Mouse (Mus musculus) heart, embryonic 13.5 days (tissue): ENCODE measurements around the gene Obsl1. TPM values are rescaled to one million over a fixed set of nuclear protein-coding genes. Genes with fewer than 3 reads are reported as not detected.

ENCODE experiments used
- ATAC-seq: fragments of 200-750 bp; cut with Nextera tagmentation; 2 replicates; pipeline ENCODE4 v1.8.0; 2017; ENCODE audit warnings: moderate TSS enrichment; ENCODE audit not compliant: insufficient number of reproducible peaks, low FRiP score, low TSS enrichment; ENCODE audit errors: extremely low read depth
- H3K27ac ChIP-seq: fragments of 300-500 bp; sonication (generic); replicated peaks from 2 replicates; pipeline ENCODE4 v1.5.1; 2015; ENCODE audit warnings: moderate library complexity, mild to moderate bottlenecking, inconsistent platforms
- H3K27me3 ChIP-seq: fragments of 300-500 bp; sonication (generic); replicated peaks from 2 replicates; pipeline ENCODE4 v1.6.1; 2015; ENCODE audit warnings: mild to moderate bottlenecking, inconsistent platforms
- H3K36me3 ChIP-seq: fragments of 300-500 bp; sonication (generic); 2 replicates; pipeline ENCODE4 v1.6.1; 2015; ENCODE audit warnings: mild to moderate bottlenecking, inconsistent platforms
- H3K4me1 ChIP-seq: fragments of 300-500 bp; sonication (generic); 2 replicates; pipeline ENCODE4 v1.6.1; 2015; ENCODE audit warnings: inconsistent platforms
- H3K4me2 ChIP-seq: fragments of 300-500 bp; sonication (generic); 2 replicates; pipeline ENCODE4 v1.6.1; 2015; ENCODE audit warnings: inconsistent platforms, mild to moderate bottlenecking, moderate library complexity
- H3K4me3 ChIP-seq: fragments of 300-500 bp; sonication (generic); 2 replicates; pipeline ENCODE4 v1.5.1; 2015; ENCODE audit warnings: moderate library complexity, mild to moderate bottlenecking, inconsistent platforms
- H3K9ac ChIP-seq: fragments of 300-500 bp; sonication (generic); 2 replicates; pipeline ENCODE4 v1.6.1; 2015; ENCODE audit warnings: inconsistent platforms, mild to moderate bottlenecking, moderate library complexity
- H3K9me3 ChIP-seq: fragments of 300-500 bp; sonication (generic); 2 replicates; pipeline ENCODE4 v1.6.1; 2016; ENCODE audit warnings: inconsistent platforms
- WGBS: fragments of 180-500 bp; shearing (Covaris S2); methylation state at CpG from one replicate; pipeline ENCODE4 v1.1.7; 2015; ENCODE audit warnings: mixed read lengths; 5-methylcytosine and 5-hydroxymethylcytosine counted together
- polyA plus RNA-seq: library from polyadenylated mRNA; unstranded; fragments of >200 nt; fragmentation: Nextera tagmentation; extraction: Ambion mirVana; gene quantifications from 2 replicates; pipeline ENCODE4 v1.2.1, GENCODE M21; 2015

Gene Obsl1
- polyA plus RNA-seq, 1 experiment from 2014 or later, result 91.0 TPM

- no peaks in the 10 kb centered on the region for H3K9me3 ChIP-seq
- H3K27ac ChIP-seq, result no peak overlapping the region
- no peak for ATAC-seq
- H3K9ac ChIP-seq, result 0 out of 2 replicates have a peak overlapping the region, but pooled peaks have one; percentile 16
- peak overlapping the region; percentile 69 for H3K4me3 ChIP-seq
- 1% methylated on average over 24 of the region's 24 CpGs for WGBS
- H3K4me2 ChIP-seq, result peak overlapping the region; percentile 73
- H3K36me3 ChIP-seq, result peaks cover 25% of the 10 kb centered on the region
- peaks cover 24% of the 10 kb centered on the region for H3K4me1 ChIP-seq
- H3K27me3 ChIP-seq, result peaks cover 71% of the 10 kb centered on the region
Measured at GRCm38 (mm10) chr1:75479635-75479989, 26.6 kb downstream of the Obsl1 start.

GRCm38 (mm10) chr1:75478916-75479634, 27.2 kb downstream of the Obsl1 start, which contains the start of the genes Chpf and Tmem198:
Gene Chpf, minus strand, starts transcription at chr1:75479307.
Gene Tmem198, plus strand, starts transcription at chr1:75479532.
- under 1% methylated on average over 69 of the region's 76 CpGs for WGBS
- Histone ChIP-seq H3K36me3 (peaks cover 30% of the 10 kb centered on the region), H3K9ac (peak within 1 kb of the TSS; percentile 81), H3K4me3 (peak within 1 kb of the TSS; percentile 69), H3K4me1 (peaks cover 24% of the 10 kb centered on the region), H3K9me3 (no peaks in the 10 kb centered on the region), H3K27ac (peak within 1 kb of the TSS; percentile 81), H3K4me2 (peak within 1 kb of the TSS; percentile 73), H3K27me3 (peaks cover 71% of the 10 kb centered on the region)
- ATAC-seq, result peak; percentile 87

DNA sequence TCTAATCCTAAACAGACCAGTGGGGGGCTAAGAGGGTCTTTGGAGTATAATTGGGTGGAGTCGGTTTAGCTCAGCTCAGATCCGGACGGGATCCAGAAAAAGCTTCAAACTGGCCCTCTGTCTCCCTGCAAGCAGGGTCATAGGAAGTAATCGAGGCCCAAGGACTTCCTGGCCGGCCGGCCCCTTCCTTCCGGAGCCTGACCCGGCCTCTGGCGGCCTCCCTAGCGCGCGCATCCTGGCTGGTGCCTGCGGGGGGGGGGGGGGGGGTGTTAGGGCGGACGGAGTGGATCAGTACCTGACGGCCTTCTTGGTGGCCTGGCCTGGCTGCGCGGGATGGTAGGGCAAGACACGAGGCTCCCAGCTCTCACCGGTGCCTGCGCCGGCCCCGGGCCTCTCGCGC, 27.8 kb downstream of the Obsl1 start:
- H3K9ac ChIP-seq, result peak overlapping the region; percentile 81
- H3K4me1 ChIP-seq, result peaks cover 24% of the 10 kb centered on the region
- peak overlapping the region; percentile 73 for H3K4me2 ChIP-seq
- WGBS, result under 1% methylated on average over 25 of the region's 25 CpGs
- H3K9me3 ChIP-seq, result no peaks in the 10 kb centered on the region
- no peak; the same call in 1 of the 2 replicates for ATAC-seq
- peaks cover 36% of the 10 kb centered on the region for H3K36me3 ChIP-seq
- H3K27ac ChIP-seq, result peak overlapping the region; percentile 81
- peaks cover 71% of the 10 kb centered on the region for H3K27me3 ChIP-seq
- peak overlapping the region; percentile 69 for H3K4me3 ChIP-seq

- Histone ChIP-seq H3K9ac (peak overlapping the region; percentile 81), H3K4me2 (peak overlapping the region; percentile 73), H3K27ac (peak overlapping the region; percentile 81; the same call in 1 of the 2 replicates), H3K4me3 (peak overlapping the region; percentile 69), H3K4me1 (peaks cover 24% of the 10 kb centered on the region), H3K27me3 (peaks cover 71% of the 10 kb centered on the region), H3K36me3 (peaks cover 42% of the 10 kb centered on the region), H3K9me3 (no peaks in the 10 kb centered on the region)
- WGBS, result 39% methylated on average over 3 of the region's 3 CpGs
- ATAC-seq, result no peak
Measured at GRCm38 (mm10) chr1:75477966-75478290, 28.3 kb downstream of the Obsl1 start.

- ATAC-seq, result no peak
- Histone ChIP-seq H3K4me3 (peak overlapping the region; percentile 69), H3K4me2 (peak overlapping the region; percentile 73), H3K27ac (no peak overlapping the region), H3K36me3 (peaks cover 44% of the 10 kb centered on the region), H3K27me3 (peaks cover 71% of the 10 kb centered on the region), H3K4me1 (peaks cover 24% of the 10 kb centered on the region), H3K9ac (peak overlapping the region; percentile 81; the same call in 1 of the 2 replicates), H3K9me3 (no peaks in the 10 kb centered on the region)
- 12% methylated on average over 35 of the region's 35 CpGs for WGBS
Measured at GRCm38 (mm10) chr1:75477264-75477965, 28.8 kb downstream of the Obsl1 start.

DNA sequence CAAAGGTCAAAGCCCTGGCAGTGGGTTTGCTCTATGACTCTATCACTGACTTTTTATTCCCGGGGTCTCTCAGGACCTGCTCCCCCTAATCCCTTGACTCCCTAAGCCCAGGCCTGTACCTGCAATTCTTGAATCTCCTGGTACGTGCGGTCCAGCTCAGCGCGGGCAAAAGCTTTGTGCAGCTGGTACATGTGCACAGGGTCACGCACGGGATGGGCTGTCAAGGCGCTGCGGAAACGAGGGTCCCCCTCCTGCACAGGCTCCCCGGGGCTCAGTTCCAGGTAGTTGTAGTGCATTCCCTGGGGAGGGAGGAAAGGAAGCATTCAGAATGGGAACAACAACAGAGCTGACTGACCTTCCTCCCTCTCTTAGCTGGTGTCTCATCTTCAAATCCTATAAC, 29.8 kb downstream of the Obsl1 start:
- Histone ChIP-seq H3K9ac (no peak overlapping the region), H3K36me3 (peaks cover 44% of the 10 kb centered on the region), H3K27me3 (peaks cover 70% of the 10 kb centered on the region), H3K4me3 (no peak overlapping the region), H3K9me3 (no peaks in the 10 kb centered on the region), H3K27ac (no peak overlapping the region), H3K4me1 (peaks cover 24% of the 10 kb centered on the region), H3K4me2 (no peak overlapping the region)
- 92% methylated on average over 11 of the region's 11 CpGs for WGBS
- ATAC-seq, result no peak

- Histone ChIP-seq H3K36me3 (peaks cover 16% of the 10 kb centered on the region), H3K4me2 (no peak overlapping the region), H3K4me1 (peaks cover 11% of the 10 kb centered on the region), H3K27me3 (peaks cover 93% of the 10 kb centered on the region), H3K27ac (no peak overlapping the region), H3K9me3 (no peaks in the 10 kb centered on the region), H3K4me3 (no peak overlapping the region), H3K9ac (no peak overlapping the region)
- no peak for ATAC-seq
- WGBS, result 68% methylated on average over 17 of the region's 17 CpGs
Measured at GRCm38 (mm10) chr1:75469287-75469825, 36.9 kb downstream of the Obsl1 start.

- Histone ChIP-seq H3K4me3 (no peak overlapping the region), H3K36me3 (no peaks in the 10 kb centered on the region), H3K9me3 (no peaks in the 10 kb centered on the region), H3K4me2 (peak overlapping the region; percentile 35; the same call in 1 of the 2 replicates), H3K27ac (no peak overlapping the region), H3K9ac (peak overlapping the region; percentile 69), H3K27me3 (peaks cover 76% of the 10 kb centered on the region), H3K4me1 (peaks cover 27% of the 10 kb centered on the region)
- no peak for ATAC-seq
- 8% methylated on average over 14 of the region's 14 CpGs for WGBS
Measured at GRCm38 (mm10) chr1:75467215-75467927, 38.9 kb downstream of the Obsl1 start.

DNA sequence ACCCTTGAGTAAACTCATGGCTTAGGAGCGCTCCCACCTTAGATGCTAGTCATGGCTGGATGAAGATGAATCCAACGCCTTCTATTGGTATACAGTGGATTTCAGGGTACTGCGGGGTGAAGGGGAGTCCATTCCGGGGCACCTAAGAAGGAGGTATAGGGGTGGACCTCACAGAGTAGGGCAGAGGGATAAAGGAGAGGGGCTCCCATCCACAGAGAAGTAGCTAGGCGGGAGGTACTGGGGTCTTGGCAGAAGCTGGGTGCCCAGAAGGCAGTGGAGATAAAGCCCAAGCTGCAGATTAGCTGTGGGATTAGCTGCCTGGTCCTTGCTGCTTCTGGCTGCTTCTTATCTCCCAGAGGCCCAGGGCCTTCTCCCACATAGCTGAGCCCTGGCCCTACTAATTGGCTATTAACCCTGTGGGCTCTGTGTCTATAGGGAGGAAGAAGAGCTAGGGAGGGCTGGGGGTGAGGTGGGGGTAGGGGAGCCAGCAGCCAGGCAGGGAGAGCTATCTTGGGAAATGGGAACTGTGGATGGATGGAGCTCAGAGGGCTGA, 42.5 kb downstream of the Obsl1 start:
- Histone ChIP-seq H3K4me1 (peaks cover 36% of the 10 kb centered on the region), H3K4me2 (no peak overlapping the region), H3K27me3 (peaks cover 64% of the 10 kb centered on the region), H3K36me3 (no peaks in the 10 kb centered on the region), H3K9me3 (no peaks in the 10 kb centered on the region), H3K27ac (peak overlapping the region; percentile 29; the same call in 1 of the 2 replicates), H3K4me3 (no peak overlapping the region), H3K9ac (peak overlapping the region; percentile 29)
- WGBS, result 44% methylated on average over 5 of the region's 5 CpGs
- no peak for ATAC-seq

- ATAC-seq, result no peak
- H3K27ac ChIP-seq, result no peak overlapping the region
Measured at GRCm38 (mm10) chr1:75462636-75463035, 43.6 kb downstream of the Obsl1 start.

DNA sequence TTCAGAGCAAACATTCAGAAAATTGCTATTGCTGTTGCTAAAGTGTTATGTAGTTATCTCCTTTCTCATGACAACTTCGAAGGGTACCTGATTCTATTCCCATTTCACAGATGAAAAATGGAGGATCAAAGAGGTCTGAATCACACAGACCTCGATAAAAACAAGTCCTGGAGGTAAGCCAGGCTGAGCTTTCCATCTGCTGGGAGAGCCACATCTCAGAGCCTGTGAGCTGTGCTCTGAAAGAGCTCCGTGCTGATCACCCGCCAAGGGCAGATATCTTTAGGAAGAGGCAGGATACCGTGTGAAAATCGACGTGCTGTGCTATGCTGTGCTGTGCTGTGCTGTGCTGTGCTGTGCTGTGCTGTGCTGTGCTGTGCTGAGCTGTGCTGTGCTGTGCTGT, 46.0 kb downstream of the Obsl1 start:
- peaks cover 66% of the 10 kb centered on the region for H3K27me3 ChIP-seq
- WGBS, result 46% methylated on average over 7 of the region's 7 CpGs
- no peaks in the 10 kb centered on the region for H3K9me3 ChIP-seq

More at GRCm38 (mm10) chr1:75462636-75463035, 43.6 kb downstream of the Obsl1 start:
- 56% methylated on average over 1 of the region's 1 CpGs for WGBS
- Histone ChIP-seq H3K4me1 (peaks cover 47% of the 10 kb centered on the region), H3K27me3 (peaks cover 64% of the 10 kb centered on the region), H3K9me3 (no peaks in the 10 kb centered on the region), H3K9ac (no peak overlapping the region), H3K4me2 (no peak overlapping the region), H3K36me3 (no peaks in the 10 kb centered on the region), H3K4me3 (no peak overlapping the region)

More for the DNA sequence above, 46.0 kb downstream of the Obsl1 start:
- Histone ChIP-seq H3K9ac (no peak overlapping the region), H3K27ac (no peak overlapping the region), H3K4me2 (no peak overlapping the region), H3K4me1 (peaks cover 53% of the 10 kb centered on the region), H3K4me3 (no peak overlapping the region), H3K36me3 (no peaks in the 10 kb centered on the region)
- no peak for ATAC-seq
